Mouse (Mus musculus): ENCODE results near the gene Dpep2nb.

The Dpep2nb gene

GRCm38 (mm10) chr8:105957813-105958212, 48.0 kb downstream of the Dpep2nb start:
- DNase-seq = peak; percentile 70

- DNase-seq = peak; percentile 30
Observed at GRCm38 (mm10) chr8:105956556-105956955, 49.2 kb downstream of the Dpep2nb start.

GRCm38 (mm10) chr8:105951057-105951659, 54.6 kb downstream of the Dpep2nb start:
- no peak for DNase-seq

GRCm38 (mm10) chr8:105949350-105949749, 56.4 kb downstream of the Dpep2nb start:
- DNase-seq = peak; percentile 27
